Mouse (Mus musculus) layer of hippocampus, adult 18-20 months (tissue): ENCODE data around the gene Polr2i. TPM values are rescaled to one million over a fixed set of nuclear protein-coding genes. Genes with fewer than 3 reads are reported as not detected.

Experiments used
- DNase-seq, 2 experiments: peaks; one replicate each; pipeline ENCODE4 v3.0.0; 2022; ENCODE audit warnings: low spot score in 2 of 2
- total RNA-seq, 2 experiments: library from RNA; stranded (reverse); gene quantifications; 2 replicates each; pipeline ENCODE4 v1.2.3; 2021

The Polr2i gene
- total RNA-seq, 2 experiments from 2014 or later: 55.1 to 59.8 TPM

DNA sequence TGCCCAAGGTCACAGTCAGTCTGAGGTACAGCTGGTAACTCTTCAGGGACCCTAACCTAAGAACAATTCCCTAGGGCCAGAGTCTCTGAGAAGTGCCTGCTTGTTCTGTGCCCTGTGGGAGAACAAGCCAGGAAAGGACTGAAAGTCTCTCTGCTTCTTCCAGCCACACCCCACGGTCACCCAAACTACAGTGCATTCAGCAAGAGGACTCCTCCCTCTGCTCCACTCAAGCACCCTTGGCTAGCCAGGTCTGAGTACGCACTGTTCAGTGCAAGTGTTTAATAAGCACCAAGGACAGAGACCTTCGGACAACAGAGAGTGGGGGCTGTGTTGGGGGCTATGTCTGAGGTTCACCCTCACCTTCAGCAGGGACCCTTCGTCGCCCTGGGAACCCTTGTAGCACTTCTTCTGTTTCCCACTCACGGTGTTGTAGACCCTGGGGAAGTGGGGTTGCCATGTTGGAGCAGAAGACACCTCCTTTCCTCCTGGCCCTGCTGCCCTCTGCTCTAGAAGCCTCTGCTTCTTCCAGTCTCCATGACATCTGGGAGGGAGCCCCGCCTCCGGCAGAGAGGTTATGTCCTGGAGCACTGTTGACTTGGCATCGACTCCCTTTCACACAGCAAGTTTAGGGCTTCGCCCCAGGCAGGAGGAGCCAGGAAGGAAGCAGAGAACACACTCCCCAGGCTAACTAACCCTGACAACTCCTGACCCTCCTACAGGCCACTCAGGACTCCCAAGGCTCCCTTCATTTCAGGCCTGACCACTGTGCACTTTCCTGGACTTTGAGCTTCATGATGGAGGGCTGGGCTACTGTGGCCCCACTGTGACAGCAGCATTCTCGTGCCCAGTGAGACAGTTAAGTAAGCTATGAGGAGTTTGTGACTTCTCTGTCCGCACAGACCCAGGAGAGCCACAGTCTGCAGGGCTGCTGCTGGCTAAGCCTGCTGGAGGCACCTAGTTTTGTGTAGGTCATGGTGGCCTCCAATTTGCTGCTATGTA is 20.5 kb downstream of the Polr2i start:
- DNase-seq: no peak

GRCm38 (mm10) chr7:30265041-30265440 is 33.3 kb downstream of the Polr2i start:
- DNase-seq: no peak

- no peak for DNase-seq
These were observed 33.8 kb downstream of the Polr2i start for GRCm38 (mm10) chr7:30265531-30265930.

DNA sequence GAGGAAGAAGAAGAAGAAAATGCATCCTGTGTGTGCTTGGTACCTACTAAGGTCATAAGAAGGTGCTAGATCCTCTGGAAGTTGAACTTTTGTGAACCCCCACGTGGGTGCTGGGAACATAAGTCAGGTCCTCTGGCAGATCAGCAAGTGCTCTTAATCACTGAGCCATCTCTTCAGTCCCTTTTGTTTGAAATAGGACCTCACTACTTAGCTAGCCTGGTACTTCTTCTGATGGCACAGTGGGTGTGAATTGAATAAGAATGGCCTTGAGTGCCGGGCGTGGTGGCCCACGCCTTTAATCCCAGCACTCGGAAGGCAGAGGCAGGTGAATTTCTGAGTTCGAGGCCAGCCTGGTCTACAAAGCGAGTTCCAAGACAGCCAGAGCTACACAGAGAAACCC is 34.2 kb downstream of the Polr2i start:
- no peak for DNase-seq

- DNase-seq: no peak
These were observed 35.0 kb downstream of the Polr2i start for GRCm38 (mm10) chr7:30266780-30267179.

DNA sequence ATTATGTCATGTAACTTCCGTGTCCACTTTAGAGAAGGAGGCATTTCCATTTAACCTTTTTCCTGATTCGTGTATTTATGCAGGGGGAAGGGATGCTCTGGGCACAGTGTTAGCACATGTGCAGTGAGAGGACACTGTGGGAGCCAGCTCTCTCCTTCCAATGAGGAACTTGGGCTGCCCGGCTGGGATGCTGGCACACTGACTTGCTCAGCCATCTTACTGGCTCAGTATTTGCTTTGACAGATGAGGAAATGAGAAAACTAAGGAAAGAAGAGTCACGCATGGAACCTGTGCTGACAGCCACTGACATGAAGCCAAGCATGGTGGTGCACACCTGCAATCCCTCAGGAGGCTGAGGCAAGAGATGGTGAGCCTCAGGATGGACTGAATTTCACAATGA is 37.9 kb downstream of the Polr2i start:
- no peak for DNase-seq

DNA sequence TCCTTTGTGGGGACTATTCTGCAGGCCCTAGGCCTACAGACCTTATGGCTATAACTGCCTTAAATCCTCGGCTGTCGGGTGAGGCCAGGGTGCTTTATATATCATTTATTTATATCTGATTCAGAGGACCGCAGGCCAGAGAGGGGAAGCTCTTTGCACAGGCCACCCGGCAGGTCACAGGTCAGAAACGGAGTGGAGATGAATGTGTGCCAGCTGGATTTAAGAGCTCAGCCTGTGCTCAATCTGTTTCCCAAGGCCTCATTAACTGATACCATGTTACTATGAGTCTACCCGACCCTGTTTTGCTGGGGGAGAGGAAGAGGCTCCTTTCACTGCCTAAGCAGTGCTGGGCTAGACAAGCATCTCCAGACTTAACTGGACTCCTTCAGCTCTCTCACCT is 42.6 kb downstream of the Polr2i start:
- DNase-seq: no peak

DNA sequence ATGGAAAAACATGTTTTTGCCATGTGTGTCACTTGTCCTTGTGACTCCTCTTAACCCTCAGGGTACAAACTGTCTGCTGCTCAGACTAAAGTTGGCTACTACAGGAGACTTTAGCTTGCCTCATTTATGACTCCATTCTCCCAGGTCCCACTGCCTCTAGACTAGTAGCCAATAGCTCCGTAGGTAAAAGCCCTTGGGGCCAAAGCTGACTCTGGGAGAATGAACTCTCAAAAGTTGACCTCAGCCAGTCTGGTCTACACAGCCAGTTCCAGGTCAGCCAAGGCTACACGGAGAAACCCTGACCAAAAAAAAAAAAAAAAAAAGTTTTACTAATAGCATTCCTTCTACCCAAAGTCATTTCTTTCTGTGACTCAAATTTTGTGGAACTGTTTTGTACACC is 47.2 kb downstream of the Polr2i start:
- DNase-seq: no peak

- DNase-seq: no peak
These were observed 47.8 kb downstream of the Polr2i start for GRCm38 (mm10) chr7:30279536-30279935.

- DNase-seq: peak; percentile 78 to 94
These were observed 48.4 kb downstream of the Polr2i start, which contains the start of the genes Thap8 and Wdr62 for GRCm38 (mm10) chr7:30279951-30280669. Gene Thap8 (plus strand): TSS chr7:30280094. Gene Wdr62 (minus strand): TSS chr7:30280419.

GRCm38 (mm10) chr7:30280670-30281138 is 49.0 kb downstream of the Polr2i start:
- DNase-seq: peak; percentile 81 to 90

DNA sequence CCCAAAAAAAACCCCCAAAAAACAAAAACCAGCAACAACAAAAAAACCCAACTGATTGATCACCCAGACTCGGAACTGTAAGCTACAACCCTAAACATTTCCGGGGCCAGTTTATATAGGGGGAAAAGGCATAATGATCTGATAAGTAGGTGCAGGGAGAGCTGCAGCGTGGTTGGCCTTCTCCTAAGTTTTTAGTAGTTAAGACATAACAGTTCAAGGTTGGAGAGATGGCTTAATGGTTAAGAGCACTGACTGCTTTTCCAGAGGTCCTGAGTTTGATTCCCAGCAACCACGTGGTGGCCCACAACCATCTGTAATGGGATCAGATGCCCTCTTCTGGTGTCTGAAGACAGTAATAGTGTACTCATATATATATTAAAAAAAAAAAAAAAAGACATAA is 49.8 kb downstream of the Polr2i start:
- no peak for DNase-seq

DNA sequence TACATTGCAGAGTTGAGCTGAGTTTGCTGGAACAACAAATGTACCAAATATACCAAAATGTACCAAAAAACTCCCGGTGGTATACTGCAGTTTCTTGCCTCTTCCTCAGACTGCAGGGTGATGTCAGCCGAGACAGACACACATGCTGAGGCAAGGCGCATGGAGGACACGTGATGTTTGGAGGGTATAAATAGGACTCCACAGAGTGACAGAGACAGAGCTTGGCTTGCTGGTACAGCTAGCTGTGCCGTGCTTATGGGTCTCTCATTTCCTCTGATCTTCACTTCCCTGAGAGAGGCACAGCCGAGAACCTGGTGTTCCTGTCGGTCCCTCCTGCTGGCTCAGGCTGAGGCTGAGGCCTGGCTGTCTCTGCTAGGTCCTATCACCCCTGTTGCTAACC is 51.0 kb downstream of the Polr2i start:
- no peak for DNase-seq

Other genes with a start within 250 kb of the Polr2i start
- gene Zfp568, start 248.0 kb upstream of the Polr2i start, total RNA-seq: 1 to 10 TPM; 3.5 to 4.5 TPM
- gene Zfp14, start 180.6 kb upstream of the Polr2i start, total RNA-seq: 10 to 100 TPM in 1 of 2 experiments, 1 to 10 TPM in 1; 8.9 to 11.2 TPM
- gene Zfp82, start 159.0 kb upstream of the Polr2i start, total RNA-seq: 1 to 10 TPM; 4.7 to 4.9 TPM
- gene Gm26920, start 141.5 kb upstream of the Polr2i start, total RNA-seq: under 1 TPM in 1 of 2 experiments, not detected in 1; 0.64 TPM
- gene Zfp566, start 141.4 kb upstream of the Polr2i start, total RNA-seq: 1 to 10 TPM; 5.9 to 8.7 TPM
- 10 to 100 TPM; 75.7 to 78.3 TPM for gene Zfp260, start 137.2 kb upstream of the Polr2i start, total RNA-seq
- 10 to 100 TPM; 29.8 to 34.3 TPM for gene Zfp382, start 110.0 kb upstream of the Polr2i start, total RNA-seq
- 10 to 100 TPM; 48.3 to 53.7 TPM for gene Zfp146, start 62.2 kb upstream of the Polr2i start, total RNA-seq
- 1 to 10 TPM; 3.1 to 4.6 TPM for gene Cox7a1, start 47.8 kb upstream of the Polr2i start, total RNA-seq
- 100 to 1,000 TPM; 205 to 227 TPM for gene Capns1, start 33.1 kb upstream of the Polr2i start, total RNA-seq
- 100 to 1,000 TPM; 128 to 131 TPM for gene Tbcb, start 324 bp downstream of the Polr2i start, total RNA-seq
- not detected for gene Ovol3, start 3.8 kb downstream of the Polr2i start, total RNA-seq
- gene Thap8, start 48.1 kb downstream of the Polr2i start, total RNA-seq: under 1 TPM in 1 of 2 experiments, not detected in 1; 0.33 TPM
- gene Wdr62, start 48.5 kb downstream of the Polr2i start, total RNA-seq: 1 to 10 TPM in 1 of 2 experiments, under 1 TPM in 1; 0.77 to 1.6 TPM
- 100 to 1,000 TPM; 461 to 466 TPM for gene Clip3, start 59.8 kb downstream of the Polr2i start, total RNA-seq
- 10 to 100 TPM; 55.2 to 63.0 TPM for gene Alkbh6, start 76.8 kb downstream of the Polr2i start, total RNA-seq
- 10 to 100 TPM; 10.5 to 10.9 TPM for gene Syne4, start 82.9 kb downstream of the Polr2i start, total RNA-seq
- gene E130208F15Rik, start 89.8 kb downstream of the Polr2i start, total RNA-seq: under 1 TPM; 0.30 to 0.43 TPM
- gene Sdhaf1, start 91.9 kb downstream of the Polr2i start, total RNA-seq: 1 to 10 TPM; 6.3 to 6.6 TPM
- 10 to 100 TPM; 29.9 to 32.6 TPM for gene Lrfn3, start 130.8 kb downstream of the Polr2i start, total RNA-seq
- 10 to 100 TPM; 29.7 to 34.3 TPM for gene Tyrobp, start 181.8 kb downstream of the Polr2i start, total RNA-seq
- gene Hcst, start 187.9 kb downstream of the Polr2i start, total RNA-seq: under 1 TPM in 1 of 2 experiments, not detected in 1; 0.99 TPM
- 1 to 10 TPM; 3.0 to 4.2 TPM for gene Nfkbid, start 189.8 kb downstream of the Polr2i start, total RNA-seq
- 1,000 to 10,000 TPM; 1,425 to 1,440 TPM for gene Aplp1, start 213.6 kb downstream of the Polr2i start, total RNA-seq
- gene Kirrel2, start 225.7 kb downstream of the Polr2i start, total RNA-seq: 10 to 100 TPM; 11.9 to 17.4 TPM
- gene Nphs1, start 226.4 kb downstream of the Polr2i start, total RNA-seq: 1 to 10 TPM in 1 of 2 experiments, under 1 TPM in 1; 0.96 to 1.8 TPM